Mouse (Mus musculus) monocyte, adult 2 months (primary cell): ENCODE data around the gene Cdan1.

ENCODE experiments used
- DNase-seq, 2 experiments: peaks; one replicate each; pipeline ENCODE4 v3.0.0; 2022; ENCODE audit warnings: low spot score in 2 of 2, low read depth in 1 of 2

Gene Cdan1

GRCm38 (mm10) chr2:120849449-120850423, at the start of gene Cdan1:
TSS of gene Cdan1 (minus strand) at chr2:120850128.
- DNase-seq = no peak

GRCm38 (mm10) chr2:120896361-120896760, 46.4 kb upstream of the Cdan1 start:
- DNase-seq = no peak

GRCm38 (mm10) chr2:120887601-120888000, 37.7 kb upstream of the Cdan1 start:
- no peak for DNase-seq

- no peak for DNase-seq
Measured at GRCm38 (mm10) chr2:120873192-120873591, 23.3 kb upstream of the Cdan1 start.

GRCm38 (mm10) chr2:120871447-120872336, 21.8 kb upstream of the Cdan1 start:
- DNase-seq = no peak

- no peak for DNase-seq
Measured at GRCm38 (mm10) chr2:120867336-120867735, 17.4 kb upstream of the Cdan1 start.

GRCm38 (mm10) chr2:120866561-120866960, 16.6 kb upstream of the Cdan1 start:
- DNase-seq = no peak

- DNase-seq = no peak
Measured at GRCm38 (mm10) chr2:120863389-120863788, 13.5 kb upstream of the Cdan1 start.

- no peak for DNase-seq
Measured at GRCm38 (mm10) chr2:120860699-120861098, 10.8 kb upstream of the Cdan1 start.

GRCm38 (mm10) chr2:120858131-120858530, 8.2 kb upstream of the Cdan1 start:
- DNase-seq = no peak

GRCm38 (mm10) chr2:120853151-120853550, 3.2 kb upstream of the Cdan1 start:
- DNase-seq = no peak

GRCm38 (mm10) chr2:120852626-120853025, 2.7 kb upstream of the Cdan1 start:
- DNase-seq = no peak

- peak; percentile 78 to 87 for DNase-seq
Measured at GRCm38 (mm10) chr2:120850424-120851082, 625 bp upstream of the Cdan1 start, which contains the start of gene Ttbk2. TSS of gene Ttbk2 (minus strand) at chr2:120850604.

GRCm38 (mm10) chr2:120845280-120845679, 4.6 kb downstream of the Cdan1 start:
- no peak for DNase-seq

GRCm38 (mm10) chr2:120843990-120844389, 5.9 kb downstream of the Cdan1 start:
- DNase-seq = no peak

- no peak for DNase-seq
Measured at GRCm38 (mm10) chr2:120841211-120841610, 8.7 kb downstream of the Cdan1 start.

GRCm38 (mm10) chr2:120835167-120835566, 14.8 kb downstream of the Cdan1 start:
- no peak for DNase-seq

GRCm38 (mm10) chr2:120826936-120827638, 22.8 kb downstream of the Cdan1 start:
- DNase-seq = no peak

GRCm38 (mm10) chr2:120770265-120770935, 79.5 kb downstream of the Cdan1 start:
- DNase-seq = no peak

- DNase-seq = no peak
Measured at GRCm38 (mm10) chr2:120761922-120762321, 88.0 kb downstream of the Cdan1 start.
